Mouse (Mus musculus): ENCODE measurements at regions not wholly inside any gene's neighbourhood (a gene's known extent, or its start where the extent isn't known, plus 50 kb on each side); places are given as distances from the start of the nearest gene placed in this dataset.

GRCm38 (mm10) chr14:47863701-47864100, 215.5 kb downstream of the Ktn1 start:
- no peaks in the 10 kb centered on the region for H3K9me3 ChIP-seq
- no peak overlapping the region for H3K4me3 ChIP-seq
- no peak overlapping the region for H3K27ac ChIP-seq
- no peak overlapping the region for H3K9ac ChIP-seq
- H3K4me1 ChIP-seq (replicated peaks): peaks cover 4% of the 10 kb centered on the region; the same call in 1 of the 2 replicates
- no peaks in the 10 kb centered on the region for H3K27me3 ChIP-seq
- H3K36me3 ChIP-seq: no peaks in the 10 kb centered on the region
- ATAC-seq (ENCODE audit: low FRiP score): no peak
- 77% methylated on average over 6 of the region's 6 CpGs for WGBS
- H3K4me2 ChIP-seq: no peak overlapping the region

DNA sequence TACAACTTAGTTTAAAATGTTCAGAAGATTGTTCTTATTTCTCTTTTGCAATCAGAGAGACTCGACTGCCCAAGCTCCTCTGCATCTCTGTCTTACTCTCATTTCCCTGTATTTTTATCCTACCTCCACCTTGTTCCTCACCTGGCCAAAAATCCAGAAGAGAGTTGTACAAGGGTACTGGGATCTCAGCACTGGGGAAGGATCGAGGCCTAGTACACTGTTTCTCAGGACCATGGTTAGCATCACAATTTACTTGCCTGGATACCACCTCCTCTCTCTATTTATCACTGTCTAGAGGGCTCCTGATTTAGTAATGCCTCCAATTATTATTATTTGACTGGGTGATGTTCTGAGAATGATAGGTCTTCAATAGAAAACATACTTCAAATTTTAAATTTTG, 218.8 kb downstream of the Ktn1 start:
- no peak overlapping the region for H3K27ac ChIP-seq
- ATAC-seq (ENCODE audit: low FRiP score): no peak
- 90% methylated on average over 2 of the region's 2 CpGs for WGBS
- H3K9me3 ChIP-seq: no peaks in the 10 kb centered on the region
- no peak overlapping the region for H3K4me2 ChIP-seq
- no peak overlapping the region for H3K4me3 ChIP-seq
- H3K4me1 ChIP-seq (replicated peaks): peaks cover 4% of the 10 kb centered on the region; the same call in 1 of the 2 replicates
- no peaks in the 10 kb centered on the region for H3K36me3 ChIP-seq
- no peaks in the 10 kb centered on the region for H3K27me3 ChIP-seq
- H3K9ac ChIP-seq: no peak overlapping the region

DNA sequence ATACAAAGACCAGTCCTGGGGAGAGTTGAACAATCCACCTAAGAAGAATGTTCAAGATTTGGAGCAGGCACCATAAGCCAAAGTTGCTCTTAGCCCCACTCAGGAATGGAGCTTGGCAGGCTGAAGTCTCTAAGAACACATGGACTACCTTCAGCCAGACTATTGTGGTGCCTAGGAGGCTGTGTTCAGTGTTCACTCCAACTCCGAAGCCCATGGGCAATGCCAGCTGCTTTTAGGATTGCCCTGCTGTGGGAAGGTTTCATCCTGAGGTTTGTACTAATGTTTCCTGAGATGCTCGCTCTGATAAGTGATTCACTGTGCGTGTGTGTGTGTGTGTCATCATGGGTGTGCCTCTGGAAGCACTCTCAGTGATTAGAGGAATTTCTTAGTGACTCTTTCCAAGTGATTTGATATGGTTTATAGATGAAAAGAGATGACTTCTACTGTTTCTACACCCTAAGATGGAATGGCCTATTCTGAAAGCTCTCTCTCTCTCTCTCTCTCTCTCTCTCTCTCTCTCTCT, 220.1 kb downstream of the Ktn1 start:
- no peak overlapping the region for H3K9ac ChIP-seq
- no peak overlapping the region for H3K4me3 ChIP-seq
- H3K36me3 ChIP-seq: no peaks in the 10 kb centered on the region
- peaks cover 3% of the 10 kb centered on the region; the same call in 1 of the 2 replicates for H3K4me1 ChIP-seq (replicated peaks)
- no peak for ATAC-seq (ENCODE audit: low FRiP score)
- no peaks in the 10 kb centered on the region for H3K27me3 ChIP-seq
- 90% methylated on average over 3 of the region's 3 CpGs for WGBS
- no peaks in the 10 kb centered on the region for H3K9me3 ChIP-seq
- H3K27ac ChIP-seq: no peak overlapping the region
- H3K4me2 ChIP-seq: no peak overlapping the region

DNA sequence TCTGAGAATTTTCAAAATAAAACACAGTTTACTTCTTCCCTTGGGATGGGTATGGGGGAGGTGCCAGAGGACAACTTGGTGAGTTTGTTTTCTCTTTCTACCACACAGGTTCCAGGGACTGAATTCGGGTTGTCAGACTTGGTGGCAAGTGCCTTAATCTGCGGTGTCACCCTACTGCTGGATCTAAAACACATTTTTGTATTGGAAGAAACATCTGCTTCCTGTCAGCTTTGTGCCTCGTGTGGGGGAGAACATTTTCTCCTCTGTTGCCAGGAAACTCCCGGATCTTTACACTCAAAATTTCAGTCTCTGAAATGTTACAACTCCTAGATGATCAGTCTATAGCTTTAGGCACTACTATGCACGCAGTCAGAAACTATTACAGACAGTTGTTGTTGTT, 228.3 kb downstream of the Ktn1 start:
- 79% methylated on average over 5 of the region's 5 CpGs for WGBS
- Histone ChIP-seq H3K4me2 (no peak overlapping the region), H3K4me3 (no peak overlapping the region), H3K27ac (no peak overlapping the region), H3K9ac (no peak overlapping the region), H3K4me1 (replicated peaks) (no peaks in the 10 kb centered on the region), H3K9me3 (no peaks in the 10 kb centered on the region), H3K36me3 (no peaks in the 10 kb centered on the region), H3K27me3 (no peaks in the 10 kb centered on the region)
- no peak for ATAC-seq (ENCODE audit: low FRiP score)

- Histone ChIP-seq H3K27me3 (no peaks in the 10 kb centered on the region), H3K27ac (no peak overlapping the region), H3K9ac (no peak overlapping the region), H3K4me1 (replicated peaks) (no peaks in the 10 kb centered on the region), H3K4me3 (no peak overlapping the region), H3K36me3 (no peaks in the 10 kb centered on the region), H3K4me2 (no peak overlapping the region), H3K9me3 (no peaks in the 10 kb centered on the region)
- ATAC-seq (ENCODE audit: low FRiP score): no peak
- 93% methylated on average over 3 of the region's 3 CpGs for WGBS
Measured at GRCm38 (mm10) chr14:47877167-47877566, 228.9 kb downstream of the Ktn1 start.

DNA sequence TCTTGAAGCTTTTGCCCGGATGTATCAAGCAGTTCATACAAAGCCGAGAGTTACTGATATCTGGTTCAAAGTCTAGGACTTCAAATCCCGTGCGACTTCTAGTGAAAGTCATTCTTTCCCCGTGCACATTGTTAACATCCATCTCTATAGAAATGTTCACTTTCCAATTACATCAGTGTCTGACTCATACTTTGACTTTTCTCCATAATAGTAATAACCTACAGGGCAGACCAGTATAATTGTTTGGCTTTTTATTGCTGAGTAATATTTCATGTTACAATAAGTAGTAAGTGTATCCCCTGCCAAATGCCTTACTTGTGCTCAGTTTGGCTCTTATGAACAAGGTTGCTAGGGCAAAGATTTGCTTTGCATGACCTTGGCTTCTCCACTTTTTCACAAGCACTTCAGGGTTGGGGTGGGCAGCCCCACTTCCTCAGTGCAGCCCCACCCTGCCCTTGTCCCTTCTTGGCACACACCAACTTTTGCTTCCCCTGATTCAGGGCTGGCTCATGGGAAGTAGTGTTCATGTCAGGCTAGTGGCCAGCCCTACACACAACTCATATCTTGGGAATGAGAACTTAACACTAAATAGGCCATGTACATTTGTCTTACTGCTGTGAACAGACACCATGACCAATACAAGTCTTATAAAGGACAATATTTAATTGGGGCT, 229.7 kb downstream of the Ktn1 start:
- Histone ChIP-seq H3K9ac (no peak overlapping the region), H3K27me3 (no peaks in the 10 kb centered on the region), H3K36me3 (no peaks in the 10 kb centered on the region), H3K4me1 (replicated peaks) (no peaks in the 10 kb centered on the region), H3K4me2 (no peak overlapping the region), H3K9me3 (no peaks in the 10 kb centered on the region), H3K4me3 (no peak overlapping the region), H3K27ac (no peak overlapping the region)
- no peak for ATAC-seq (ENCODE audit: low FRiP score)
- WGBS: 97% methylated on average over 5 of the region's 5 CpGs

DNA sequence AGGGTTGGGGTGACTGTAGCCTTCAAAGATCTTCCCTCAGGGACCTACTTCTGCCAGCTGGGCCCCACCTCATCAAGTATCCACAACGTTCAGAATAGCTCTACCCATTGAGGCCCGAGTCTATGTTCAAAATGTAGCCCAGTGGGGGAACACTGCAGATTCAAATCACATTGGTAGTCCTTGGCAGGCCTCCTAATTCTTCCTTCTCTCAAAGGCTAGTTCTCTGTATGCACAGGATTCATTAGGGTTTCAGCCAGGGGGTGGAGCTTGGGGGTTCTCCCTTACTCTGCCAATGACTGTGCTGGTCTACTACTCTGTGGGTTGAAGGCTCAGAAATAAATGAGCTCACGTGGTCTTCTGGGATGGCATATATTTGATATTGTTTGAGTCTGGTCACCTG, 235.3 kb upstream of the Peli2 start:
- no peaks in the 10 kb centered on the region for H3K9me3 ChIP-seq
- no peaks in the 10 kb centered on the region for H3K27me3 ChIP-seq
- peaks cover 18% of the 10 kb centered on the region for H3K4me1 ChIP-seq (replicated peaks)
- H3K4me3 ChIP-seq: no peak overlapping the region
- H3K4me2 ChIP-seq: no peak overlapping the region
- no peak overlapping the region for H3K27ac ChIP-seq
- no peaks in the 10 kb centered on the region for H3K36me3 ChIP-seq
- WGBS: 80% methylated on average over 3 of the region's 3 CpGs
- no peak overlapping the region for H3K9ac ChIP-seq
- no peak for ATAC-seq (ENCODE audit: low FRiP score)

DNA sequence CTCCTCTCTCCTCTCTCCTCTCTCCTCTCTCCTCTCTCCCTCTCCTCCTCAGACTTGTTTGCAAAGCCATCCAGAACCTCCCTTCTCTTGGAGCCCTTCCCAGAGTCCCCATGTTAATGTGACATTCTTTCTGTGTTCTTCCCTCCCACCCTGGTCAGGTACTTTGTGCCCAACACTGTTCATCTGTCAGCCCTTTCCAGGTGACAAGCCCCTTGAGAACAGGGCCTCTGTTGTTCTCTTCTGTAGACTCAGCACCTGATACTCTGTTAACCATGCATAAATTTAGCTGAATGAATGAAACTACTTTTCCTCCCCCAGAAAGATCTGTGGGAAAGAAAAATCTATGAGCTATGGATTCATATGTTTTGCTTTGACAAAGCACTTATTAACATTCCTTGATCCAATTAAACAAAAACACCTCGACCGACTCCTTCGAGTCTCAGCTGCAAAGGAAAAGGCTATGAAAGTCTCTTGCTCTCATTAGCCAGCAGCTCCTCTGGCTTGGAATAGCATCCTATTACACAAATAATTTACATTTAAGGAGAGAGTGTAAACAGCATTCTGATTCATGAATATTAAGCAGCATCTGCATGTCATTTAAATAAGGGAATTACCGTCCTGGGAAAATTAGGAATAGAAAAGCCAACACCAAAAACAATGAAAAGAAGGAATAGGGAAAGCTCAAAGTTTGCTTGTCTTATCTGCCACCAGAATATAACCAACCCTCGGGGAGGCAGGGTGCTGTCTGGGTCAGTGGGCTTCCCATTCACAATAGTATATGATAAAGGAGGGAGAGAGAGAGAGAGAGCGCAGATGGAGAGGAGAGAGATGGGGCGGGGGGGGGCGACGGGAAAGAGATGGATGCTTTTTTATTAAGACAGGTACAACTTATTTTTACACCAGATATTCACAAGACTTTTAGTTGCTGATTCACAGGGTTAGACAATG, 230.1 kb upstream of the Peli2 start:
- peak; percentile 70 for ATAC-seq (ENCODE audit: low FRiP score)
- Histone ChIP-seq H3K4me2 (no peak overlapping the region), H3K27ac (peak overlapping the region; percentile 69), H3K9ac (no peak overlapping the region), H3K27me3 (no peaks in the 10 kb centered on the region), H3K9me3 (no peaks in the 10 kb centered on the region), H3K4me1 (replicated peaks) (peaks cover 29% of the 10 kb centered on the region), H3K36me3 (no peaks in the 10 kb centered on the region), H3K4me3 (no peak overlapping the region)
- 39% methylated on average over 9 of the region's 9 CpGs for WGBS

- Histone ChIP-seq H3K36me3 (no peaks in the 10 kb centered on the region), H3K4me3 (no peak overlapping the region), H3K9me3 (no peaks in the 10 kb centered on the region), H3K27ac (no peak overlapping the region), H3K27me3 (no peaks in the 10 kb centered on the region), H3K4me1 (replicated peaks) (0 out of 2 replicates have a peak, but pooled peaks cover 6% of the 10 kb centered on the region), H3K9ac (no peak overlapping the region), H3K4me2 (no peak overlapping the region)
- ATAC-seq (ENCODE audit: low FRiP score): no peak
- 88% methylated on average over 3 of the region's 3 CpGs for WGBS
Measured at GRCm38 (mm10) chr14:47896581-47896980, 224.0 kb upstream of the Peli2 start.

DNA sequence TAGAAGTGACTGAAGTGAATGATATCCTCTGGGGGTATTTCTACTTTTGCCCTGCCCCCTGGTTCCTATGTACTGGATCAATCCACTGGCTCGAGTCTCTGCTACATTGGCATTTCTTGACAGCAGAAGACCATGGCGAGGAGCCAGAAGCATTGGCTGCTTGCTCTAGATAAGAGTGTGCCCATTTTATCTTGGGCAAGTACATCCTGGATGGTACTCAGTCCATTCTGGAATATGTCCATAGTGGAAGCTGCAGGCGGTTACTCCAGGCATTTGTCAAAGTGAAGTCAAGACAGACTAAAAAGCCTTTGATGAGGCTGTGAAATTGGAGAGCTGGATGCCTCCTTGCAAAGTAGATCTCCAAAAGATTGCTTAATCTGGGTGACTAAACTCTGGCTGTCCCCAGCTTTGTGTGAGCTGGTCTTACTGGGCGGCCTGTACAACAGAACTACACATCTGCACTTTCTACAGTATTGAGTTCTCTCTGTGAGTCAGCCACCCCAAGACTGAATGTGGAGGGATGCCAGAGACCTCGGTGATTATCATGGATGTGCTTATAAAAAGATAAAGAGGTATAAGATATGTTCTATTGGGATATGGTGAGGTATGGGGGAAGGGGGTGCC, 222.6 kb upstream of the Peli2 start:
- no peak overlapping the region for H3K27ac ChIP-seq
- H3K9me3 ChIP-seq: no peaks in the 10 kb centered on the region
- no peaks in the 10 kb centered on the region for H3K36me3 ChIP-seq
- no peaks in the 10 kb centered on the region for H3K27me3 ChIP-seq
- 0 out of 2 replicates have a peak, but pooled peaks cover 6% of the 10 kb centered on the region for H3K4me1 ChIP-seq (replicated peaks)
- H3K4me2 ChIP-seq: no peak overlapping the region
- WGBS: 87% methylated on average over 5 of the region's 5 CpGs
- no peak for ATAC-seq (ENCODE audit: low FRiP score)
- H3K4me3 ChIP-seq: no peak overlapping the region
- no peak overlapping the region for H3K9ac ChIP-seq

DNA sequence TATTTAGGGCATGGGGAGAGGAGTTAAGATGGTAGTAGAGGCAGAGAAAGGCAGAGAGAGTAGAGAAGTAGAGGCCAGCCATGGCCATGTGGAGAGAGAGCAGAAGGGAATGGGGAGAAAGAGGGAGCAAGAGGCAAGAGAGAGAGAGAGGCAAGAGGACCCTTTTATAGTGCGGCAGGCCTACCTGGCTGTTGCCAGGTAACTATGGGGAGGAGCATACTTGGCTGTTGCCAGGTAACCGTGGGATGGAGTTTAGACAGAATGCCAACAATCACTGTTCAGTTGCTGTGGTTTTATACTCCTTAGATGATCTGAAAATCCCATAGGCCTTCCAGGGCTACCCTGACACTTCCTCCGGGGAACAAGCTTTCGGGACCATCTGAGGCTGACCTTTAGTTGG, 222.0 kb upstream of the Peli2 start:
- 85% methylated on average over 4 of the region's 4 CpGs for WGBS
- H3K27me3 ChIP-seq: no peaks in the 10 kb centered on the region
- no peak for ATAC-seq (ENCODE audit: low FRiP score)
- H3K9ac ChIP-seq: no peak overlapping the region
- no peak overlapping the region for H3K27ac ChIP-seq
- H3K36me3 ChIP-seq: no peaks in the 10 kb centered on the region
- H3K4me3 ChIP-seq: no peak overlapping the region
- 0 out of 2 replicates have a peak, but pooled peaks cover 6% of the 10 kb centered on the region for H3K4me1 ChIP-seq (replicated peaks)
- H3K4me2 ChIP-seq: no peak overlapping the region
- H3K9me3 ChIP-seq: no peaks in the 10 kb centered on the region

- Histone ChIP-seq H3K9ac (no peak overlapping the region), H3K4me2 (no peak overlapping the region), H3K4me3 (no peak overlapping the region), H3K9me3 (no peaks in the 10 kb centered on the region), H3K4me1 (replicated peaks) (peaks cover 12% of the 10 kb centered on the region), H3K27ac (no peak overlapping the region), H3K36me3 (no peaks in the 10 kb centered on the region), H3K27me3 (no peaks in the 10 kb centered on the region)
- no peak for ATAC-seq (ENCODE audit: low FRiP score)
Measured at GRCm38 (mm10) chr14:47905334-47905733, 215.3 kb upstream of the Peli2 start.

Measured in hindbrain, embryonic 13.5 days (tissue).